Mouse (Mus musculus) G1E (cell line): ENCODE results near the gene Srd5a1. TPM values are rescaled to one million over a fixed set of nuclear protein-coding genes. Genes with fewer than 3 reads are reported as not detected.

ENCODE experiments used
- ATAC-seq: 2 replicates; pipeline ENCODE4 v1.8.0; 2016; ENCODE audit warnings: mild to moderate bottlenecking; ENCODE audit not compliant: insufficient number of reproducible peaks, poor library complexity, low FRiP score, severe bottlenecking; ENCODE audit errors: extremely low read depth
- DNase-seq: peaks from one replicate; pipeline ENCODE4 v3.0.0; 2012; ENCODE audit warnings: low spot score
- H3K27me3 ChIP-seq: 2 replicates; pipeline ENCODE4 v1.6.1; 2012; ENCODE audit warnings: mild to moderate bottlenecking, low read length, inconsistent platforms; ENCODE audit not compliant: insufficient read depth
- H3K36me3 ChIP-seq: replicated peaks from 2 replicates; pipeline ENCODE3; 2012; ENCODE audit warnings: mild to moderate bottlenecking, inconsistent platforms
- H3K4me1 ChIP-seq: 2 replicates; pipeline ENCODE4 v1.6.1; 2012; ENCODE audit warnings: low read depth, low read length, inconsistent platforms, mixed read lengths; ENCODE audit not compliant: insufficient read depth
- H3K4me3 ChIP-seq: 2 replicates; pipeline ENCODE4 v1.5.1; 2012; ENCODE audit warnings: low read depth, mild to moderate bottlenecking, inconsistent platforms, low read length, moderate library complexity, mixed read lengths
- H3K9me3 ChIP-seq: replicated peaks from 2 replicates; pipeline ENCODE4 v1.6.1; 2012; ENCODE audit warnings: inconsistent platforms
- CTCF ChIP-seq: IDR thresholded peaks from 2 replicates; pipeline ENCODE4 v1.5.1; 2012; ENCODE audit warnings: low read depth, low read length, inconsistent platforms, mixed read lengths
- GATA1 ChIP-seq: IDR thresholded peaks from 2 replicates; pipeline ENCODE4 v1.6.1; 2012; ENCODE audit warnings: borderline replicate concordance, low read length, inconsistent platforms, mixed read lengths
- GATA2 ChIP-seq: IDR thresholded peaks from 2 replicates; pipeline ENCODE4 v1.6.1; 2012; ENCODE audit warnings: low read depth, low read length, inconsistent platforms, borderline replicate concordance
- POLR2AphosphoS5 ChIP-seq: IDR thresholded peaks from 2 replicates; pipeline ENCODE4 v1.6.1; 2012; ENCODE audit warnings: low read depth, low read length, inconsistent platforms; ENCODE audit not compliant: insufficient replicate concordance
- TAL1 ChIP-seq: conservative IDR thresholded peaks from 2 replicates; pipeline ENCODE4 v1.6.1; 2012; ENCODE audit warnings: low read depth, low read length, inconsistent platforms, mixed read lengths
- polyA plus RNA-seq: library from polyadenylated mRNA; stranded (reverse); fragments of >175 nt; gene quantifications from 2 replicates; pipeline ENCODE4 v1.2.3, GENCODE M21; 2012
- total RNA-seq, 2 experiments: library from RNA; stranded (forward) in 1 of 2; stranded (reverse) in 1 of 2; fragments of 200-1000 nt in 1 of 2; fragments of >200 nt in 1 of 2; fragmentation: Nextera tagmentation in 1 of 2; gene quantifications; 2 replicates each; pipeline ENCODE4 v1.2.3; 2014 to 2017

Gene Srd5a1
- total and polyA plus RNA-seq, 3 experiments = 3.8 to 7.1 (median 6.8) TPM

DNA sequence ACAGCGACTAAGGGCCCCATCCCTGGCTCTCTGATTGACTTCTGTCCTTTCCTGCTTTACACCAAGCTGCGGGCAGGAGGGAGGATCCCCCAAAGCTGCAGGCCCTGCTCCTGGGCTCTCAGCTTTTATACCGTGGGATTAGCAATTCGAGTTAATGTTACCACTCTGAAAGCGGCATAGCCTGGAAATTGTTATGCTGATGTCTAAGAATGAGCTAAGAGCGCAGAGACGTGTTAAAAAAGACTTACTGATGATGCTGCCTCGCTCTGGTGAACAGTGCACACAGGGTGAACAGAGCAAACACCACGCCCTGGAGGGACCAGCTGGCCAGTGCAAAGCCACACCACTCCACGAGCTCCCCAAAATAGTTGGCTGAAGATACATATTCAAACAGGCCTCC is 24.9 kb downstream of the Srd5a1 start:
- no peak for ATAC-seq
- H3K36me3 ChIP-seq = peaks cover 10% of the 10 kb centered on the region
- H3K9me3 ChIP-seq = no peaks in the 10 kb centered on the region
- H3K27me3 ChIP-seq = no peaks in the 10 kb centered on the region
- H3K4me1 ChIP-seq = no peaks in the 10 kb centered on the region
- H3K4me3 ChIP-seq = no peak overlapping the region
- DNase-seq = no peak
- TF ChIP-seq POLR2AphosphoS5 (no peak), GATA2 (no peak), CTCF (no peak), GATA1 (no peak), TAL1 (no peak)

- Histone ChIP-seq H3K9me3 (no peaks in the 10 kb centered on the region), H3K36me3 (peaks cover 10% of the 10 kb centered on the region), H3K4me3 (no peak overlapping the region), H3K4me1 (no peaks in the 10 kb centered on the region), H3K27me3 (no peaks in the 10 kb centered on the region)
- no peak for ATAC-seq
- TF ChIP-seq GATA1 = no peak
- TF ChIP-seq POLR2AphosphoS5 = no peak
- no peak for TF ChIP-seq CTCF
- no peak for DNase-seq
Measured at GRCm38 (mm10) chr13:69585828-69586227, 25.4 kb downstream of the Srd5a1 start.

DNA sequence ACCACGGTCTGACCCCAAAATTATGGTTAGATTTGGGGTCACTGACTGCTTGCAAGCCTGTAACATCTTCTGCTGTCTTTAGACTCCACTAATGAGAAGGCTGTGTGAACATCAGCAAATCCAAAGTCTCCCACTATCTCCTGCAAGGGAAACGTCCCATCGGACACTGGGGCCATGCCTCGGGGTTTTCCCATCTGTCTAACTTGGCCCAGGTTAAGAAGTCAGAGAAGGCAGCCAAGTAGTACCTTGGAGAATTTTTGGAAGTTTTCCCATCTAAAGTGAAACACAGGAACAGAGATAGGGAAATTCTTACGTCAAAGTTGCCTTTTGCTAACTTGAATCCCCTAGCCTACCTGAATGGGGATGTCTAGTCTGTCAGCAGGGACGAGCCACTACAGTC is 27.7 kb downstream of the Srd5a1 start:
- TF ChIP-seq GATA1 = no peak
- TF ChIP-seq GATA2 = no peak
- no peak for TF ChIP-seq POLR2AphosphoS5
- TF ChIP-seq TAL1 = no peak
- no peak for TF ChIP-seq CTCF
- no peaks in the 10 kb centered on the region for H3K4me1 ChIP-seq

GRCm38 (mm10) chr13:69582411-69582810 is 28.8 kb downstream of the Srd5a1 start:
- TF ChIP-seq POLR2AphosphoS5 = no peak
- no peak for TF ChIP-seq CTCF
- TF ChIP-seq GATA2 = no peak
- H3K36me3 ChIP-seq = peaks cover 3% of the 10 kb centered on the region
- no peak overlapping the region for H3K4me3 ChIP-seq
- H3K4me1 ChIP-seq = no peaks in the 10 kb centered on the region
- DNase-seq (no peak), ATAC-seq (no peak)
- H3K9me3 ChIP-seq = no peaks in the 10 kb centered on the region
- no peaks in the 10 kb centered on the region for H3K27me3 ChIP-seq

More for the DNA sequence above, 27.7 kb downstream of the Srd5a1 start:
- Histone ChIP-seq H3K4me3 (no peak overlapping the region), H3K27me3 (no peaks in the 10 kb centered on the region), H3K36me3 (peaks cover 2% of the 10 kb centered on the region), H3K9me3 (no peaks in the 10 kb centered on the region)
- ATAC-seq (no peak), DNase-seq (no peak)

DNA sequence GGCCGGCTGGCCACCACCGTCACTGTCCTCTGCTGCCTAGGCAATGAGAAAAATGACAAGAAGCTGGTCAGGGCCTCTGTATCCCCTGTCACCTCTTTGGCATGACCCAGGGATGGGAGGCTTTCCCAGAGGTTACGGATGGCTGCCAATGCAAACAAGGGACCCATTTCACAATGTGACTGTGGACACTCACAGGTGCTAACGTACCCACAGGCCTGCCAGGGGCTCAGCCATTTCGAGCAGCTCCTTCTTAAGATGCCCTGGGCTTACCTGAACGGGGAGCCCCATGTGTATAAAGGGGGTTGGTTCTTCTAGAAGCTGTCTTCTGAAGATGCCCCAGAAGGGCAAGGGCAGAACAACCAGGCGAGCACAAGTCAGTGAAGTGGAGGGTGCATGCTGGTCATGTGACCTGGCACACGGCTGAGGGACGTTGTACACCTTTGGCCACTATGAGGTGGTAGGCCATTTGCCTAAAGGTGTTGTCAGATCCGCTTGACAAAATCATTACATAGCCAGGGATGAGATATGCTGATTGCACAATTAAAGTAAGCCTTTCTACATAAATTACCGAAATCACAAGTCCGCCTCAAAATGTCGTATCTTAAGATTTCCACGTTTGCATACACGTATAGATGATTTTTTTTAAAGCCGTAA is 33.9 kb downstream of the Srd5a1 start:
- Histone ChIP-seq H3K4me3 (no peak overlapping the region), H3K36me3 (peaks cover 12% of the 10 kb centered on the region), H3K27me3 (no peaks in the 10 kb centered on the region), H3K4me1 (no peaks in the 10 kb centered on the region), H3K9me3 (no peaks in the 10 kb centered on the region)
- TF ChIP-seq POLR2AphosphoS5 (no peak), GATA2 (no peak), GATA1 (no peak), TAL1 (no peak), CTCF (no peak)
- ATAC-seq = no peak
- DNase-seq = no peak

GRCm38 (mm10) chr13:69576676-69577075 is 34.6 kb downstream of the Srd5a1 start:
- ATAC-seq (no peak), DNase-seq (no peak)
- Histone ChIP-seq H3K27me3 (no peaks in the 10 kb centered on the region), H3K9me3 (no peaks in the 10 kb centered on the region), H3K36me3 (peaks cover 12% of the 10 kb centered on the region), H3K4me3 (no peak overlapping the region), H3K4me1 (no peaks in the 10 kb centered on the region)
- no peak for TF ChIP-seq POLR2AphosphoS5
- TF ChIP-seq CTCF = no peak
- TF ChIP-seq TAL1 = no peak
- TF ChIP-seq GATA1 = no peak
- no peak for TF ChIP-seq GATA2
